Mouse (Mus musculus): Measurements from ENCODE around the gene Sirt3. TPM values are rescaled to one million over a fixed set of nuclear protein-coding genes. Genes with fewer than 3 reads are reported as not detected.

Gene Sirt3
- polyA plus RNA-seq, 1 experiment from 2014 or later = 17.9 TPM

- 0 out of 2 replicates have a peak overlapping the region, but pooled peaks have one; percentile 31 for H3K9ac ChIP-seq (ENCODE audit: low read length)
- 0 out of 2 replicates have a peak, but pooled peaks have one; percentile 11 for ATAC-seq (ENCODE audit: low FRiP score, low TSS enrichment)
These were observed 46.4 kb downstream of the Sirt3 start for GRCm38 (mm10) chr7:140835758-140836087.

GRCm38 (mm10) chr7:140834968-140835757 is 46.9 kb downstream of the Sirt3 start, which contains the start of gene Urah:
Gene Urah, plus strand, starts transcription at chr7:140835018.
- H3K27me3 ChIP-seq (ENCODE audit: control insufficient read depth, insufficient read depth, low read length) = no peaks in the 10 kb centered on the region
- WGBS = 27% methylated on average over 20 of the region's 20 CpGs
- H3K27ac ChIP-seq (replicated peaks) = peak within 1 kb of the TSS; percentile 30; the same call in 1 of the 2 replicates
- no peaks in the 10 kb centered on the region for H3K36me3 ChIP-seq (ENCODE audit: control insufficient read depth, insufficient read depth, low read length)
- no peaks in the 10 kb centered on the region for H3K9me3 ChIP-seq (ENCODE audit: control insufficient read depth, low read length)
- H3K4me2 ChIP-seq (replicated peaks; ENCODE audit: low read depth) = peak within 1 kb of the TSS; percentile 42
- peak; percentile 65 for DNase-seq (ENCODE audit: low spot score)
- ATAC-seq (ENCODE audit: low FRiP score, low TSS enrichment) = peak; percentile 87
- peak within 1 kb of the TSS; percentile 12; the same call in 1 of the 2 replicates for H3K4me3 ChIP-seq (ENCODE audit: low read depth, low read length)
- TF ChIP-seq EP300 (optimal IDR thresholded peaks at IDR 0.05) = no peak
- TF ChIP-seq CTCF (IDR thresholded peaks at IDR 0.05; ENCODE audit: low read depth) = no peak
- 0 out of 2 replicates have a peak within 1 kb of the TSS, but pooled peaks have one; percentile 31 for H3K9ac ChIP-seq (ENCODE audit: low read length)
- H3K4me1 ChIP-seq (replicated peaks; ENCODE audit: control insufficient read depth, insufficient read depth) = no peaks in the 10 kb centered on the region

More at GRCm38 (mm10) chr7:140835758-140836087, 46.4 kb downstream of the Sirt3 start:
- H3K9me3 ChIP-seq (ENCODE audit: control insufficient read depth, low read length) = no peaks in the 10 kb centered on the region
- 82% methylated on average over 2 of the region's 2 CpGs for WGBS
- H3K4me2 ChIP-seq (replicated peaks; ENCODE audit: low read depth) = peak overlapping the region; percentile 42
- no peak overlapping the region for H3K27ac ChIP-seq (replicated peaks)
- no peaks in the 10 kb centered on the region for H3K4me1 ChIP-seq (replicated peaks; ENCODE audit: control insufficient read depth, insufficient read depth)
- no peaks in the 10 kb centered on the region for H3K27me3 ChIP-seq (ENCODE audit: control insufficient read depth, insufficient read depth, low read length)
- H3K4me3 ChIP-seq (ENCODE audit: low read depth, low read length) = peak overlapping the region; percentile 12; the same call in 1 of the 2 replicates
- H3K36me3 ChIP-seq (ENCODE audit: control insufficient read depth, insufficient read depth, low read length) = no peaks in the 10 kb centered on the region
- TF ChIP-seq CTCF (IDR thresholded peaks at IDR 0.05; ENCODE audit: low read depth) = no peak
- no peak for TF ChIP-seq EP300 (optimal IDR thresholded peaks at IDR 0.05)
- no peak for DNase-seq (ENCODE audit: low spot score)

- DNase-seq (ENCODE audit: low spot score) (no peak), ATAC-seq (ENCODE audit: low FRiP score, low TSS enrichment) (no peak)
- Histone ChIP-seq H3K27ac (replicated peaks) (no peak overlapping the region), H3K9me3 (ENCODE audit: control insufficient read depth, low read length) (no peaks in the 10 kb centered on the region), H3K4me2 (replicated peaks; ENCODE audit: low read depth) (no peak overlapping the region), H3K4me3 (ENCODE audit: low read depth, low read length) (no peak overlapping the region), H3K27me3 (ENCODE audit: control insufficient read depth, insufficient read depth, low read length) (no peaks in the 10 kb centered on the region), H3K9ac (ENCODE audit: low read length) (no peak overlapping the region), H3K36me3 (ENCODE audit: control insufficient read depth, insufficient read depth, low read length) (no peaks in the 10 kb centered on the region), H3K4me1 (replicated peaks; ENCODE audit: control insufficient read depth, insufficient read depth) (no peaks in the 10 kb centered on the region)
- 81% methylated on average over 4 of the region's 4 CpGs for WGBS
- TF ChIP-seq CTCF (IDR thresholded peaks at IDR 0.05; ENCODE audit: low read depth) (no peak), EP300 (optimal IDR thresholded peaks at IDR 0.05) (no peak)
These were observed 48.8 kb downstream of the Sirt3 start for GRCm38 (mm10) chr7:140833341-140833740.

- no peaks in the 10 kb centered on the region for H3K4me1 ChIP-seq (replicated peaks; ENCODE audit: control insufficient read depth, insufficient read depth)
- H3K4me3 ChIP-seq (ENCODE audit: low read depth, low read length) = no peak overlapping the region
- 45% methylated on average over 6 of the region's 6 CpGs for WGBS
- H3K4me2 ChIP-seq (replicated peaks; ENCODE audit: low read depth) = no peak overlapping the region
- H3K36me3 ChIP-seq (ENCODE audit: control insufficient read depth, insufficient read depth, low read length) = no peaks in the 10 kb centered on the region
- DNase-seq (ENCODE audit: low spot score) (no peak), ATAC-seq (ENCODE audit: low FRiP score, low TSS enrichment) (no peak)
- H3K27me3 ChIP-seq (ENCODE audit: control insufficient read depth, insufficient read depth, low read length) = no peaks in the 10 kb centered on the region
- no peaks in the 10 kb centered on the region for H3K9me3 ChIP-seq (ENCODE audit: control insufficient read depth, low read length)
- no peak overlapping the region for H3K27ac ChIP-seq (replicated peaks)
- no peak overlapping the region for H3K9ac ChIP-seq (ENCODE audit: low read length)
- TF ChIP-seq EP300 (optimal IDR thresholded peaks at IDR 0.05) = no peak
- no peak for TF ChIP-seq CTCF (IDR thresholded peaks at IDR 0.05; ENCODE audit: low read depth)
These were observed 50.7 kb downstream of the Sirt3 start for GRCm38 (mm10) chr7:140831447-140831846.

GRCm38 (mm10) chr7:140828171-140828881 is 53.8 kb downstream of the Sirt3 start:
- Histone ChIP-seq H3K4me2 (replicated peaks; ENCODE audit: low read depth) (no peak overlapping the region), H3K4me3 (ENCODE audit: low read depth, low read length) (no peak overlapping the region), H3K9me3 (ENCODE audit: control insufficient read depth, low read length) (no peaks in the 10 kb centered on the region), H3K4me1 (replicated peaks; ENCODE audit: control insufficient read depth, insufficient read depth) (no peaks in the 10 kb centered on the region), H3K27ac (replicated peaks) (no peak overlapping the region), H3K36me3 (ENCODE audit: control insufficient read depth, insufficient read depth, low read length) (no peaks in the 10 kb centered on the region), H3K27me3 (ENCODE audit: control insufficient read depth, insufficient read depth, low read length) (no peaks in the 10 kb centered on the region), H3K9ac (ENCODE audit: low read length) (no peak overlapping the region)
- WGBS = 21% methylated on average over 8 of the region's 8 CpGs
- TF ChIP-seq EP300 (optimal IDR thresholded peaks at IDR 0.05) (no peak), CTCF (IDR thresholded peaks at IDR 0.05; ENCODE audit: low read depth) (peak; percentile 76)
- ATAC-seq (ENCODE audit: low FRiP score, low TSS enrichment) (peak; percentile 67), DNase-seq (ENCODE audit: low spot score) (no peak)

All from stomach, postnatal 0 days (tissue).